Mouse (Mus musculus): ENCODE data around the gene Fam214a. TPM values are rescaled to one million over a fixed set of nuclear protein-coding genes. Genes with fewer than 3 reads are reported as not detected.
"Not testable (repeated sequence)": the region's sequence is repeated elsewhere in the genome, so short reads cannot be mapped to it uniquely, and the experiment has no call there.

Gene Fam214a
- polyA plus RNA-seq, 1 experiment from 2014 or later: 30.6 TPM

DNA sequence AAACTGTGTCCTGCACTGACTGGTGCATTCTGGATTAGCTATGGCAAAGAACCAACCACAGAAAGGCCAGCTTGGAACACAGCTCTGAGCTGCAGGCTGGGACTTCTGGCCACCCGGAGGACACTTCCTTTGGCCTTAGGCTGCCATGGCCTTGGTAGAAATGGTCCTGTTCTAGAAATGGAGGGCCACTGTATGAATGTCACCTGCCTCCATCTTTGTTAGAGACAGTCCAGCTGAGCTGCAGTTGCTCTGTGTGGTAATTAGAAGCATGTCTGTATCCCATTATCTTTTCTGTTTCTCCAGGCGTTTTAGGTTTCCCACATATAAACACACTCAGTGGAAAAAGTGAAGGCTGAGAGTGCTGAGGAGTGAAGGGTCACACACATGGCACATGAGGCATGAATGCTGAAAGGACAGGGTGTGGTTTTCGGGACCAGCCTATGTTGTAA lies 29.0 kb downstream of the Fam214a start:
- 76% methylated on average over 3 of the region's 3 CpGs for WGBS
- Histone ChIP-seq H3K36me3 (ENCODE audit: control insufficient read depth, insufficient read depth, low read length) (no peaks in the 10 kb centered on the region), H3K4me1 (ENCODE audit: control insufficient read depth, insufficient read depth, low read length) (peaks cover 19% of the 10 kb centered on the region), H3K4me3 (ENCODE audit: low read depth, low read length) (no peak overlapping the region), H3K27ac (ENCODE audit: low read depth, low read length) (no peak overlapping the region), H3K9me3 (replicated peaks; ENCODE audit: control insufficient read depth, low read length) (no peaks in the 10 kb centered on the region), H3K4me2 (ENCODE audit: low read length) (no peak overlapping the region), H3K27me3 (replicated peaks; ENCODE audit: control insufficient read depth, insufficient read depth, low read length) (no peaks in the 10 kb centered on the region), H3K9ac (ENCODE audit: low read length) (no peak overlapping the region)
- no peak for ATAC-seq
- DNase-seq (ENCODE audit: low spot score): no peak

DNA sequence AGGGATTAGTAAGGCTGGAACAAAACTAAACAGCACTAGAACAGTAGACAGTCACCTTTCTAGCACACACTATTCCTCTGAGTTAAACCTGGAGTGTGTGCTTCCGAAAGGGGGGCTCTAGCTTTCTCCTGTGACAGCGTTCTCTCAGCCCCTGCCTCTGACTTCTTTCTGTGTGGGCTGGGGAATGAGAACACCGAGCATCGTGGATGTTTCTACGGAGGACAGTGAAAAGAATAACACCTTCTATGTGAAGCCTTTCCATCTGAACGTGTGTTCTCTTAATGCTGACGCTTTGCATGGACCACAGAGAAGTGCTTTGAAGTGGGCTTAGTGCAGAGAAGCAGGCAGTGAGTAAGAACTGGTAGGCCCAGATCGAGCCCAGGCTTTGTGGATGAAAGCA lies 29.5 kb downstream of the Fam214a start:
- DNase-seq (ENCODE audit: low spot score) (no peak), ATAC-seq (no peak)
- H3K4me3 ChIP-seq (ENCODE audit: low read depth, low read length): no peak overlapping the region
- no peaks in the 10 kb centered on the region for H3K36me3 ChIP-seq (ENCODE audit: control insufficient read depth, insufficient read depth, low read length)
- H3K4me1 ChIP-seq (ENCODE audit: control insufficient read depth, insufficient read depth, low read length): peaks cover 14% of the 10 kb centered on the region
- H3K27me3 ChIP-seq (replicated peaks; ENCODE audit: control insufficient read depth, insufficient read depth, low read length): no peaks in the 10 kb centered on the region
- no peak overlapping the region for H3K4me2 ChIP-seq (ENCODE audit: low read length)
- WGBS: 79% methylated on average over 8 of the region's 8 CpGs
- H3K9ac ChIP-seq (ENCODE audit: low read length): no peak overlapping the region
- no peak overlapping the region for H3K27ac ChIP-seq (ENCODE audit: low read depth, low read length)
- H3K9me3 ChIP-seq (replicated peaks; ENCODE audit: control insufficient read depth, low read length): no peaks in the 10 kb centered on the region

DNA sequence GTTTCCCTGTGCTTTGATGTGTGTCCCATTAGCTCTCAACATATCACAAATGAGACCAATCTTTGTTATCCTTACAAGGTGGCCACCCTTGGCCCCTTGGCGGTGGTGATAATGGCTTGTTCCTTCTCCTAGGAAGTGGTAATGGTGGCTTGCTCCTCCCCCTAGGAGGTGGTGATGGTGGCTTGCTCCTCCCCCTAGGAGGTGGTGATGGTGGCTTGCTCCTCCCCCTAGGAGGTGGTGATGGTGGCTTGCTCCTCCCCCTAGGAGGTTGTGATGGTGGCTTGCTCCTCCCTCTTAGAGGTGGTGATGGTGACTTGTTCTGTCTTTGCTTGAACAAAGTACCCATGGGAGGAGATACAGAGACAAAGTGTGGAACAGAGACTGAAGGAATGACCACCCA lies 30.0 kb downstream of the Fam214a start:
- not testable (repeated sequence) for H3K27ac ChIP-seq (ENCODE audit: low read depth, low read length); H3K36me3 ChIP-seq (ENCODE audit: control insufficient read depth, insufficient read depth, low read length); H3K9ac ChIP-seq (ENCODE audit: low read length); H3K9me3 ChIP-seq (replicated peaks; ENCODE audit: control insufficient read depth, low read length); H3K4me1 ChIP-seq (ENCODE audit: control insufficient read depth, insufficient read depth, low read length); H3K4me2 ChIP-seq (ENCODE audit: low read length); H3K27me3 ChIP-seq (replicated peaks; ENCODE audit: control insufficient read depth, insufficient read depth, low read length); ATAC-seq; DNase-seq (ENCODE audit: low spot score); H3K4me3 ChIP-seq (ENCODE audit: low read depth, low read length)
- 92% methylated on average over 1 of the region's 1 CpGs for WGBS

DNA sequence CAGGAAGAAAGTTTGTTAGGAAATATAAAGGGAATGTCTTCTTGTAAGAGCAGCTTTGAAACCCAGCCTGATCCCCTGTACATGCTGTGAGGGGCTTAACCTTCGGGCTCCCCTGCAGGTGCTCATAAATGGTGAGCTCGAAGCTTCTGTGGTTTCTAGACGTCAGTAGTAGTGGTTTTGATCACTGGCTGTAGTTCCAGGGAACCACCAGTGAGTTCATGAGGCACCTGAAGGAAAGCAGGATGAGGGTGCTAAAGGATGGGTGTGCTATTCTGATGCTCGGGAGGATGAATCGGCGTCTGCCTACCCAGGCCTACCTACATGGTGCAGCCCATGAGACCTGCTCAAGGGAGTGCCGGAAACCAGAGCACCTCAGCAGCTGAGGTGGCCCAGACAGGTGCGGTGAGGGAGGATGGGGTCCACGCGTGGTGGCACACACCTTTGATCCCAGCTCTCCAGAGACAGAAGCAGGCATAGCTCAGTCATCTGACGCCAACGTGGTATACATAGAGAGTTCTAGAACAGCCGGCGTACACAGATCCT lies 32.6 kb downstream of the Fam214a start:
- 84% methylated on average over 14 of the region's 14 CpGs for WGBS
- DNase-seq (ENCODE audit: low spot score) (no peak), ATAC-seq (no peak)
- H3K4me2 ChIP-seq (ENCODE audit: low read length): no peak overlapping the region
- H3K36me3 ChIP-seq (ENCODE audit: control insufficient read depth, insufficient read depth, low read length): no peaks in the 10 kb centered on the region
- no peak overlapping the region for H3K9ac ChIP-seq (ENCODE audit: low read length)
- no peak overlapping the region for H3K4me3 ChIP-seq (ENCODE audit: low read depth, low read length)
- no peak overlapping the region for H3K27ac ChIP-seq (ENCODE audit: low read depth, low read length)
- H3K9me3 ChIP-seq (replicated peaks; ENCODE audit: control insufficient read depth, low read length): no peaks in the 10 kb centered on the region
- no peaks in the 10 kb centered on the region for H3K4me1 ChIP-seq (ENCODE audit: control insufficient read depth, insufficient read depth, low read length)
- H3K27me3 ChIP-seq (replicated peaks; ENCODE audit: control insufficient read depth, insufficient read depth, low read length): no peaks in the 10 kb centered on the region

DNA sequence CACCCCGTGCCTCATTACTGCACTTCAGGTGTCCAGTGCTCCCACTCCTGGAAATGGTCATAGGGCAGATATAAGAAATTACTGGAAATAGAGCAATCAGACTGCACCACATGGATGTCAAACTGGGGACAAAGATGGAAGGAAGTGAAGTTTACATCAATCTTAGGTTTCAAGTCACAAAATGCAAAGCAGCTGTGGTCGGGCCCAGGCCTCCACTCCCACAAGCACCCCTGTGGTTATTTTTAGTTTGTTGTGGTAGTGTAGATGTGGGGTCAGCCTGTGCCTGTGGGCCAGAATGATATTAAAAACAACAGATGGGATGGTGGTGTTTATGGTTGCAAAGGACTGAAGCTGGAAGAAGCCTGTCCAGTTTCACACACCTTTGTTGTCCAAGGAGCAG lies 33.1 kb downstream of the Fam214a start:
- no peaks in the 10 kb centered on the region for H3K36me3 ChIP-seq (ENCODE audit: control insufficient read depth, insufficient read depth, low read length)
- 70% methylated on average over 2 of the region's 2 CpGs for WGBS
- no peaks in the 10 kb centered on the region for H3K9me3 ChIP-seq (replicated peaks; ENCODE audit: control insufficient read depth, low read length)
- no peak overlapping the region for H3K4me2 ChIP-seq (ENCODE audit: low read length)
- H3K4me3 ChIP-seq (ENCODE audit: low read depth, low read length): no peak overlapping the region
- H3K9ac ChIP-seq (ENCODE audit: low read length): no peak overlapping the region
- no peaks in the 10 kb centered on the region for H3K27me3 ChIP-seq (replicated peaks; ENCODE audit: control insufficient read depth, insufficient read depth, low read length)
- H3K27ac ChIP-seq (ENCODE audit: low read depth, low read length): no peak overlapping the region
- no peak for DNase-seq (ENCODE audit: low spot score)
- no peak for ATAC-seq
- H3K4me1 ChIP-seq (ENCODE audit: control insufficient read depth, insufficient read depth, low read length): no peaks in the 10 kb centered on the region

DNA sequence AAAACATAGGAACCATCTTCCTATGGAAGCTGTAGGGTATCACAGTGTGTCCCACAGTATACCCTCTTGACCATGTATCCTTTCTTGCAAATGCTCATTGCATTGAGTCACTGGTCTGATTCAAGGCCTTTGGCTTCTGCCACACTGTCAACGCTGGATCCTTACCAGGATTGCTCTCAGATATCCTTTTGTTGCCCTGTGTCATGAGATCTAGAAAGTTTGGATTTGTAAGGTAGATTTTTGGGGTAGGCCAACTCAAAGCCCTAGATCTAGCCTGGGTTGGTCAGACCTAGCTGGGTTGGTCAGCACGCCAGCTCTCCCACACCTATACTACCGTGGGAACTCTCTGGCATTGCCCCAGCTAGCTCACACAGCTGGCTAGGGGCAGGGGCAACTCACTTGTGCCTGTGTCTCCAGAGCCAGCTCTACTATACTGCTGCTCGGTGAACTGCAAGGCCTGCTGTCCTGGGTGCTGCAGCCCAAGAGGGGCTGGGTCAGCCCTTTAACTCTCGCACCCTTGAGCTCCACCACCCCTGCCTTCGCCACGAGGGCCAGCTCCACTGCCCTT lies 36.3 kb downstream of the Fam214a start:
- Histone ChIP-seq H3K9me3 (replicated peaks; ENCODE audit: control insufficient read depth, low read length) (no peaks in the 10 kb centered on the region), H3K27ac (ENCODE audit: low read depth, low read length) (no peak overlapping the region), H3K27me3 (replicated peaks; ENCODE audit: control insufficient read depth, insufficient read depth, low read length) (no peaks in the 10 kb centered on the region), H3K4me1 (ENCODE audit: control insufficient read depth, insufficient read depth, low read length) (no peaks in the 10 kb centered on the region), H3K9ac (ENCODE audit: low read length) (no peak overlapping the region), H3K36me3 (ENCODE audit: control insufficient read depth, insufficient read depth, low read length) (no peaks in the 10 kb centered on the region), H3K4me3 (ENCODE audit: low read depth, low read length) (no peak overlapping the region), H3K4me2 (ENCODE audit: low read length) (no peak overlapping the region)
- DNase-seq (ENCODE audit: low spot score) (no peak), ATAC-seq (no peak)
- 88% methylated on average over 7 of the region's 7 CpGs for WGBS

DNA sequence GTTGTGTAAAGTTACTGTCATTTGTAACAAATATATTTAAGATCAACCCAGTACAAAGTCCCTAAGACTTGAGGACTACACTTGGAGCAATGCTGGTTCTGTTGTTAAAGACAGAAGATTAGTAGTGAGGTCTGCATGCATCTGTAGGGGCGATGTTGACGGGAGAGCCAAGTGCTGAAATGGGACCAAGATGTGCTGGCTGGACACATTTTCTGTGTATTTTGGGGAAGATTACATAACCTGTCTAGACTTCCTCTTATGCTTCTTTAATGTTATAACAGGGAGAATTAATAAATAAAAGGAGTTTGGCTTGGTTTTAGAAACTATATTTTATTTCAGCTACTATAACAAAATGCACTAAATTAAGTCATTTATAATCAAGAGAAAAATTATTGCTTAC lies 37.3 kb downstream of the Fam214a start:
- 94% methylated on average over 2 of the region's 2 CpGs for WGBS
- H3K4me1 ChIP-seq (ENCODE audit: control insufficient read depth, insufficient read depth, low read length): 0 out of 2 replicates have a peak, but pooled peaks cover 2% of the 10 kb centered on the region
- H3K9me3 ChIP-seq (replicated peaks; ENCODE audit: control insufficient read depth, low read length): no peaks in the 10 kb centered on the region
- no peaks in the 10 kb centered on the region for H3K36me3 ChIP-seq (ENCODE audit: control insufficient read depth, insufficient read depth, low read length)
- H3K27me3 ChIP-seq (replicated peaks; ENCODE audit: control insufficient read depth, insufficient read depth, low read length): no peaks in the 10 kb centered on the region
- no peak overlapping the region for H3K4me3 ChIP-seq (ENCODE audit: low read depth, low read length)
- no peak overlapping the region for H3K9ac ChIP-seq (ENCODE audit: low read length)
- ATAC-seq: no peak
- no peak for DNase-seq (ENCODE audit: low spot score)
- H3K27ac ChIP-seq (ENCODE audit: low read depth, low read length): no peak overlapping the region
- no peak overlapping the region for H3K4me2 ChIP-seq (ENCODE audit: low read length)

DNA sequence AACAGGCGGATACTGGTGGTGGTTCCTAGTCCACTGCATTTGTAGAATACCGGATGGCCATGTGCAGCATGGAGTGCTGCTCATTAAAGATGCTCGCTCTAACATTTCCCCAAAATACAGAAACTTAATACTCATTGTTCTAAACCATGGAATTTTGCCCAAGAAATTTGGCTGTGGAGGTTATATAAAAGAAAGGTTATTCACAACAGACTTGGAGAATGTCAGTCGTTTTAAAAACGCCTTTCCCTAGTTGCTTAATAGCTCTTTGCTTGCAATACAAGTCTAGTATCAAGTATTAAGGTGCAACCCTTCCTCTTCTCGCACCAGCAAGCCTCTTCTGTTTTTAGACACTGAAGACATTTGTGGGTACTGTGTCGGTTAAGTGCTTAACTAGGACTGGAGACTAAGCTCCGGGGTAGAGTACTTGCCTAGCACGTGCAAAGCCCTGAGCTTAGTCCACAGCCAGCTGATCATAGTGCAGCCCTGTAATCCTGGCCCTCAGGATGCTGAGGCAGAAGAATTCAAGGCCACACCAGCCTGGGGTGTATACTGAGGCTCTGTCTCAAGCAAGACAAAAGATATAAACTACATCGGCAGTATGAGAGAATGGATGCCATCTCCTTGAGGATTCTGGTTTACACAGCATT lies 42.0 kb downstream of the Fam214a start:
- Histone ChIP-seq H3K36me3 (ENCODE audit: control insufficient read depth, insufficient read depth, low read length) (no peaks in the 10 kb centered on the region), H3K9me3 (replicated peaks; ENCODE audit: control insufficient read depth, low read length) (no peaks in the 10 kb centered on the region), H3K4me3 (ENCODE audit: low read depth, low read length) (no peak overlapping the region), H3K27me3 (replicated peaks; ENCODE audit: control insufficient read depth, insufficient read depth, low read length) (no peaks in the 10 kb centered on the region), H3K4me2 (ENCODE audit: low read length) (no peak overlapping the region), H3K9ac (ENCODE audit: low read length) (no peak overlapping the region), H3K27ac (ENCODE audit: low read depth, low read length) (no peak overlapping the region), H3K4me1 (ENCODE audit: control insufficient read depth, insufficient read depth, low read length) (0 out of 2 replicates have a peak, but pooled peaks cover 2% of the 10 kb centered on the region)
- 68% methylated on average over 10 of the region's 10 CpGs for WGBS
- ATAC-seq (no peak), DNase-seq (ENCODE audit: low spot score) (no peak)

DNA sequence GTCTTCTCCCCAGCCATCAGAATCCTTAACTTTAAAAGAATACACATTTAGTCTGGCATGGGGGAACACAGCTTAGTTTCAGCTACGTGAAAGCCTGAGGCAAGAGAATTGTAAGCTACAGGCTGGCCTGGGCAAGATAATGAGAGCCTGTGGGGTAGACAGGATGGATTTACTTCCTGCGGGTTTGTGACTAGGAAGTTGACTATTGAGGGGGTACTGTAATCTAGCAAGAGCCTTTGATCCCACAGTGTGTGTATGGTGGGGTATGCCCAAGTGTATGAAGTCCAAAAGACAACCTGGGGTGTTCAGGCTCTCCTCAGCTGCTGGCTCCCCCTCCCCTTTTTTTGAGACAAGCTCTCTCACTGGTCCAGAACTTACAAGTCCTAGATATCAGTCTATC lies 43.7 kb downstream of the Fam214a start:
- H3K4me2 ChIP-seq (ENCODE audit: low read length): no peak overlapping the region
- H3K4me1 ChIP-seq (ENCODE audit: control insufficient read depth, insufficient read depth, low read length): 0 out of 2 replicates have a peak, but pooled peaks cover 2% of the 10 kb centered on the region
- peaks cover 5% of the 10 kb centered on the region; the same call in 1 of the 2 replicates for H3K36me3 ChIP-seq (ENCODE audit: control insufficient read depth, insufficient read depth, low read length)
- no peaks in the 10 kb centered on the region for H3K9me3 ChIP-seq (replicated peaks; ENCODE audit: control insufficient read depth, low read length)
- ATAC-seq (no peak), DNase-seq (ENCODE audit: low spot score) (no peak)
- 55% methylated on average over 2 of the region's 2 CpGs for WGBS
- no peaks in the 10 kb centered on the region for H3K27me3 ChIP-seq (replicated peaks; ENCODE audit: control insufficient read depth, insufficient read depth, low read length)
- no peak overlapping the region for H3K4me3 ChIP-seq (ENCODE audit: low read depth, low read length)
- H3K9ac ChIP-seq (ENCODE audit: low read length): no peak overlapping the region
- no peak overlapping the region for H3K27ac ChIP-seq (ENCODE audit: low read depth, low read length)
